Mouse (Mus musculus) embryonic fibroblast, embryonic 13.5 days (primary cell): ENCODE data around the gene Gm38431. TPM values are rescaled to one million over a fixed set of nuclear protein-coding genes. Genes with fewer than 3 reads are reported as not detected.

Experiments
- H3K27ac ChIP-seq: 2 replicates; pipeline ENCODE4 v1.5.1; 2012; ENCODE audit warnings: low read length, control low read depth, inconsistent platforms; ENCODE audit not compliant: insufficient read depth
- H3K4me1 ChIP-seq: 2 replicates; pipeline ENCODE4 v1.6.1; 2011; ENCODE audit warnings: low read length; ENCODE audit not compliant: control insufficient read depth, insufficient read depth
- H3K4me3 ChIP-seq: 2 replicates; pipeline ENCODE4 v1.5.1; 2011; ENCODE audit warnings: mild to moderate bottlenecking, control low read depth, low read length; ENCODE audit not compliant: insufficient read depth
- CTCF ChIP-seq: IDR thresholded peaks from 2 replicates; pipeline ENCODE4 v1.5.1; 2011; ENCODE audit warnings: mild to moderate bottlenecking, control low read depth, low read length, moderate library complexity, borderline replicate concordance; ENCODE audit not compliant: insufficient read depth
- POLR2A ChIP-seq: IDR thresholded peaks from 2 replicates; pipeline ENCODE4 v1.6.1; 2011; ENCODE audit warnings: low read depth, mild to moderate bottlenecking, control low read depth, low read length, moderate library complexity
- polyA plus RNA-seq: library from polyadenylated mRNA; stranded (reverse); fragments of >200 nt; gene quantifications from 2 replicates; pipeline ENCODE4 v1.2.4, GENCODE M21; 2011; ENCODE audit warnings: low read depth; ENCODE audit not compliant: missing spikeins, insufficient read length

The Gm38431 gene
- polyA plus RNA-seq, 1 experiment, result 5.2 TPM

DNA sequence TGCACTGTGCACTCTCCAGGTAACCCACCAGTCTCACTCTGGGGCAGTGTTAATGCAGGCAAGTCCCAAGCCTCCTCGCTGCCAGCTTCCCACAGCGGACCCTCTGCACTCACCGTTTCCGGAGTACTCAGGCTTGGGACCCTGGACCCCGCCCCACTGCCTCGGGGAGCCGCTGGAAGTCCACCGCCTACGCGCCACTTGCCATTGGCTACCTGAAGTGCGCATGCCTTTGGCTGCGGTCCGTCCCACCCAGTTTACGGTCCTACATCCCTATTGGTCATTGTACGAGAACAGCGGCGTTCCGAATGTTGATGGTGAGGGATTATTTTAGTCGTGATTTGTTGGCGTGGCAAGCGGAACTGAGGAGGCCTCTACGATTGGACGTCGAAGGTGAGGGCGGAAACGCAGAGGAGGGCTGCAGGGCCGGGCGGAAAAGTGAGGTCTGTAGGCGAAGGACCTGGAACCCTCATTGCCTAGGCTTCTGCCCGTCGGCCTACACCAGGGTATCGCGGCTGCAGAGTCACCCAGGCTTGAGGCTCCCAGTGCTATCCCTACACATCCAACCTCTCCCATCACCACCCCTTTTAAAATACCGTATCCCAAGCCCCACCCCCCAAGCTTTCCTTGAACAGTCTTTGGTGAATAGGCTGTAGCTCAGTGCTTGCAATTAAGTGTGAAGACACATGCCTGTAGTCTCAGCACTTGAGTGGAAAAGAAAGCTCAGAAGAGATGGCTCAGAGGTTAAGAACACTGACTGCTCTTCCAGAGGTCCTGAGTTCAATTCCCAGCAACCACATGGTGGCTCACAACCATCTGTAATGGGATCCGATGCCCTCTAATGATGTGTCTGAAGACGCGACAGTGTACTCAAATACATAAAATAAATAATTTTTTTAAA, 39.5 kb upstream of the Gm38431 start, which contains the start of gene Tyk2:
Tyk2 (minus strand) TSS at position 185 of the 898 bp plus-strand sequence.
- peak within 1 kb of the TSS; percentile 80 for H3K4me3 ChIP-seq
- H3K27ac ChIP-seq, result no peak within 1 kb of the TSS
- TF ChIP-seq CTCF (no peak), POLR2A (peak; percentile 91)
- H3K4me1 ChIP-seq, result peaks cover 12% of the 10 kb centered on the region

DNA sequence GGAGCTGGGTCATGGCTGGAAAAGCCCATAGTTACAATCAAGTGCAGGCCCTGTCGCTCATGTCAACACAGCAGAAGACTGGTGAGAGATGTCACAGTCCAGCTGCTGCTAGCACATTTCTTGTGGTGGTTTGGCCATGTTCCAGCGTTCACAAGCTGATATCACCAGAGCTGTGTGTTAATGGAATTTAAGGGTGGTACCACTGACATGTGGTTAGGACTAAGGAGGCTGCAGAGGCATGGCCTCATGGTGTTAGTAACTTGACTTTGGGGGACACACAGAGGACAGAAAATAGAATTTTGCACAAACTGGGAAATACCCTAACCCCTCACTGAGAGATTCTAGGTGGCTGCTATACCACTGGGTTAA, 34.4 kb upstream of the Gm38431 start:
- H3K27ac ChIP-seq, result no peak overlapping the region
- H3K4me3 ChIP-seq, result no peak overlapping the region
- TF ChIP-seq CTCF (no peak), POLR2A (no peak)
- H3K4me1 ChIP-seq, result no peaks in the 10 kb centered on the region

DNA sequence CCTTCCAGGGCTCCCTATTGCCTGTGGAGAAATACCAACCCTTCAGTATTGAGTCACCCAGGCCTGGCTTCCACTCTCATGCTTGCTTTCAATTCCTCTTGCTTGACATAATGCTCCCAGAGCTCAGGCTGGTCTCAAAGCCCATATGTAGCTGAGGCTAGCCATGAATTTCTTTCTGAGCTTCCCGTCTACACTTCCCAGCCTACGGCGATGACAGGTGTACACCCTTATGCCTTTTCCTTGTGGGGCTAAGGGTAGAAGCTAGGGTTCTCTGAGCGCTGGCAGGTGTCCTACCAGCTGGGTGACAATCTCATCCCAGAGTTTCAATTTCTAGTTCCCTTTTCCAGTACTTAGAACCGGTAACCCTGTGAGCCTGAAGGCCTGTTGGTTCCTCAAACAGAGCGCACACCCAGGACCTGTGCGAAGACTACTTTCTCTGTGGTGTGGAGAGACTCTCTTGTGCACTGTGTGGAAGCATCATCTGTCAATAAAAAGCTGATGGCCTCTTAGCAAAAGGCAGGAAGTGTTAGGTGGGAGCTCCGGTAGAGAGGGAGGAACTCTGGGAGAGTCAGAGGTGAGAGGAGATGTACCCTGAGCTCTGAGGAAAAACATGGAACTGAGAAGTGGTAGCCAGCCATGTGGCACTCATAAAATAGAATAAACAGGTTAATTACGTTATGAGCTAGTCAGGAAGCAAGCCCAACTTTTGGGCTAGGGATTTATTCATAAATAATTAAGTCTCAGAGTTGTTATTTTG, 33.9 kb upstream of the Gm38431 start:
- H3K4me3 ChIP-seq, result no peak overlapping the region
- no peaks in the 10 kb centered on the region for H3K4me1 ChIP-seq
- no peak for TF ChIP-seq CTCF
- TF ChIP-seq POLR2A, result no peak
- H3K27ac ChIP-seq, result no peak overlapping the region

DNA sequence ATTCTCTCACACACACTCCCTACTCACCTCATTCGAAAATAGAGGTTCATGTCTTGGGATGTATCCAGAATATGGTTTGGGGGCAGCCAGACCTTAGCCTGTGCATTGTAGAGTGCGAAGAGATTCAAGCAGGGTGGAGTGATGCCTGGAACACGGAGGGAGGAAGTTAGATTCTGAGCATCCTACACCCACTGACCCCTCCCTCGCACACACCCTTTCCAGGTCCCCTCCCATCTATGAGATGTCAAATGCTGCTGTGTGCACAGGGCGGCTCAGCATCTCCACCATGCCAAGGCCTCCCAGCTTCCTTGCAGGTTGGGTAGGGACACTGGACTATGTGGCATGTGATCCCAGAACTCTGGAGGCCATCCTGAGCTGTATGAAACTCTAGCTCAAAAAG, 33.0 kb upstream of the Gm38431 start:
- no peaks in the 10 kb centered on the region for H3K4me1 ChIP-seq
- no peak overlapping the region for H3K27ac ChIP-seq
- no peak overlapping the region for H3K4me3 ChIP-seq
- TF ChIP-seq POLR2A (no peak), CTCF (no peak)

DNA sequence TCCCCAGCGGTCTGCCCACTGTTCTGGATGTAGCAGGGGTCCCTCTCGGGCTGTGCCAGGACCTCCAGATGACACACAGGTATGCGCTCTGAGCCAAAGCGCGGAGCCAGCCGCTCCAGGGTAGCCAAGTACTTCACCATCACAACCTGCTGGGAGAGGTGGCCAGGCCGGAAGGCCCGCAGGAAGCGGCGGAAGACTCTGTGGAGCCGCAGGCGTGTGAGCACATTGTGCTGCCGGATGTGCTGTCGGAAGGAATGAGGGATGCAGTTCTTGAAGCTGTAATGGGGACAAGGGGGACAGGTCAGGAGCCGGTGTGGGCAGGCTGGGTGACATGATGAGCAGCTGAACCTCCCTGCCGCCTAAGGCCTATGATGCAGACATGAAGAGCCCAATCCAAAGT, 29.7 kb upstream of the Gm38431 start:
- H3K27ac ChIP-seq, result no peak overlapping the region
- no peak for TF ChIP-seq CTCF
- TF ChIP-seq POLR2A, result no peak
- H3K4me1 ChIP-seq, result no peaks in the 10 kb centered on the region
- H3K4me3 ChIP-seq, result no peak overlapping the region

DNA sequence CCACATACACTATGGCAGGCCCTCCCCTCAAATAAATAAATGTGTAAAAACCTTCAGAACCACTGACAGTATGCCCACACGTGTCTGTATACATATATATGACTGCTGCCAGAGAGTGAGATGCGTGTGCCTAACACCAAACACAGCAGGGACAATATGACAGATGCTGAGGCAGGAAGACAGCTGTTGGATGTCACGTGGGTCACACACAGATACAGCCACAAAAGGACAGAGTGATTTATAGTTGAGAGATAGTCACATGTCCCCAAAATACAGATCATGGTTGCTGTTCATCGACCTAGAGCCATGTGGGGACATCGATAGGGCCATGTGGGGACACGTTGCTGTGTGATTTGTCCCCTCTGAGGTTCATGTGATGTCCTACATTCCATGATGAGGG, 25.3 kb upstream of the Gm38431 start:
- H3K4me1 ChIP-seq, result no peaks in the 10 kb centered on the region
- TF ChIP-seq POLR2A (no peak), CTCF (no peak)
- H3K27ac ChIP-seq, result no peak overlapping the region
- H3K4me3 ChIP-seq, result no peak overlapping the region

DNA sequence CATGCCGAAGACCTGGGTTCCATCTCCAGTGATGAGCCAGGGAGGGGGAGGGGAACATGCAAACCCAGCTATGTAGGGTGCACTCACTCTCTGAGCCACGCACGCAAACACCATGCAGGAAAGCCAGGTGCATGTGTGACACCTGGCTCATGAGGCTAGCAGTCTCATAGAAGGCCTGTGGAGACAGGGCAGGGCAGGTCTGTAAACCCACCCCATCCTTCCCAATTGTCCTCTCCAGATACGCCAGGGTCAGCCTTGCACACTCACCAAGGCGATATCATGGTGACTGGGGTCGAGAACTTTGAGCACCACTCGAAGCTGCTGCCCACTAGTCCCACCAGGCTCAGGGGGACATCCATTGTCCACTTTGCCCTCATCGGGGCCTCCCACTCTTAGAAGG, 23.3 kb upstream of the Gm38431 start:
- Histone ChIP-seq H3K4me3 (no peak overlapping the region), H3K4me1 (no peaks in the 10 kb centered on the region), H3K27ac (no peak overlapping the region)
- no peak for TF ChIP-seq CTCF
- no peak for TF ChIP-seq POLR2A

DNA sequence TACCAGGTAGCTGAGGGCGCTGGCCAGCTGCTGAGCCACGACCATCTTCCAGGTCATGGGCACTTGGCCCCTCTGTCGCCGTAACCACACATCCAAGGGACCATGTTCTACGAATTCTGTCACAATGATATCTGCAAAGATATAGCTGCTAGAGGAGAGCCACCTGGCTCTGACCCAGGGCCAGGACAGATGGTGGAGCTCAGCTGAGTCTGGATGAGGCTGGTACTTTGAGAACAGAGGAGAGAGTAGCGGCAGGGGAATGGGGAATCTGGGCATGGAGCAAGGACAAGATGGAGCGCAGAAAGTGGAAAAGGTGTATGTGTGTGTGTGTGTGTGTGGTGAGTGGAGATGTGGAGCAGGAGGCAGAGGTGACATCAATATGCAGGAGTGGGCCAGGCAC, 22.4 kb upstream of the Gm38431 start:
- Histone ChIP-seq H3K27ac (no peak overlapping the region), H3K4me3 (no peak overlapping the region), H3K4me1 (no peaks in the 10 kb centered on the region)
- TF ChIP-seq CTCF (no peak), POLR2A (no peak)

DNA sequence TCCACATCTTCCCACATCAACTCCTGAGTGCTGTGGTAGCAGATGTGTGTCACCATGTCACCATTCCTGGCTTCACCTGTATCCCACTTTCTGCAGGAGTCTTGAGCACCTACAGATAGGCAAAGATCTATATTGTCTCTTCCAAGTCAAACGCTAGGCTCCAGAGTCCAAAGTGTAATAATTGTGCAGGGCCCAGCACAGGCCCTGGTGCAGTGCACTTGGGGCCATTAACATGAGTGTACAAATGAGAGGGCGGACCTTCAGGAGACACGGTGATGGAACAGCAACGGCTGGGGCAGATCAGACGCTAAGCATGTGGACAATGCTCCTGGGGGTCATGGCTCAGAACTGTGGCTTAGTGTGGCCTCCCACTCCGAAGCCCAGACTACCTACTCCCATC, 22.0 kb upstream of the Gm38431 start:
- no peak overlapping the region for H3K27ac ChIP-seq
- no peaks in the 10 kb centered on the region for H3K4me1 ChIP-seq
- H3K4me3 ChIP-seq, result no peak overlapping the region
- no peak for TF ChIP-seq CTCF
- no peak for TF ChIP-seq POLR2A

DNA sequence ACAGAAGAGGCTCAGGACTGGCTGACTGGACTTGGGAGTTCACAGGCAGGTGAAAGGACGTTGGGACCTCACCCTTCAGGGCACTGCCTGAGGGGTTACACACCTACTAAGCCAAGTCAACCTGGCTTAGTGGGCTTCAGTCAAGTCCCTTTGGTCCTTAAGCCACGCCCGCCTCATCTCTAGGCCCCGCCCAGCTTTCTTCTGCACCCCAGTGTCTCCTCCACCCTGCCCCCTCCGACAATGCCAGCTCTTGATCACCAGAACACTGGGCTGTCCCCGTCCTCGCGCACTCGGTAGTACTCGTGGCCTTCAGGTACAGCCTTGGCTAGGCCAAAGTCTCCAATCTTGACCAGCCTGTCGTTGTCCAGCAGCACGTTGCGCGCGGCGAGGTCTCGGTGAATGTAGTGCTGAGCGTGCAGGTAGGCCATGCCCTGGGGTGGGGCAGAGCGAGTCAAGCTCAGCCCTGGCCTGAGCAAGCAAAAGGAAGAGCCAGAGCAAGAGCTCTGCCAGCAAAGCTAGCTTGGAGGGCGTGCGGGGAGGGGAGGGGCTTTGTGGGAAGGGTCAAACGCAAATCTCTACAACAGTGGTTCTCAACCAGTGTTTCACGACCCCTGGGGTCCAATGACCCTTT, 15.9 kb upstream of the Gm38431 start:
- TF ChIP-seq POLR2A (no peak), CTCF (no peak)
- no peaks in the 10 kb centered on the region for H3K4me1 ChIP-seq
- H3K27ac ChIP-seq, result no peak overlapping the region
- no peak overlapping the region for H3K4me3 ChIP-seq
